Mouse (Mus musculus) adrenal gland, postnatal 25 days (tissue): ENCODE results near the gene Polr1a. TPM values are rescaled to one million over a fixed set of nuclear protein-coding genes. Genes with fewer than 3 reads are reported as not detected.

Experiments used
- DNase-seq: peaks from one replicate; pipeline ENCODE4 v3.0.0; 2021; ENCODE audit warnings: mixed read lengths
- total RNA-seq: library from RNA; stranded (reverse); gene quantifications from 2 replicates; pipeline ENCODE4 v1.2.3, GENCODE M21; 2021

Gene Polr1a
- total RNA-seq, 1 experiment from 2014 or later = 75.1 TPM

- no peak for DNase-seq
Measured at GRCm38 (mm10) chr6:71999917-72000512, 91.2 kb downstream of the Polr1a start.

- DNase-seq = no peak
Measured at GRCm38 (mm10) chr6:72001220-72001777, 92.4 kb downstream of the Polr1a start.

GRCm38 (mm10) chr6:72007411-72008212, 98.8 kb downstream of the Polr1a start:
- DNase-seq = no peak

GRCm38 (mm10) chr6:72008213-72008655, 99.4 kb downstream of the Polr1a start:
- no peak for DNase-seq

GRCm38 (mm10) chr6:72009454-72009853, 100.6 kb downstream of the Polr1a start:
- DNase-seq = no peak

- no peak for DNase-seq
Measured at GRCm38 (mm10) chr6:72014033-72014432, 105.2 kb downstream of the Polr1a start.

GRCm38 (mm10) chr6:72018052-72018451, 109.2 kb downstream of the Polr1a start:
- no peak for DNase-seq

- DNase-seq = no peak
Measured at GRCm38 (mm10) chr6:72025497-72025896, 116.6 kb downstream of the Polr1a start.

GRCm38 (mm10) chr6:72028079-72028478, 119.2 kb downstream of the Polr1a start:
- no peak for DNase-seq

GRCm38 (mm10) chr6:72029674-72030073, 120.8 kb downstream of the Polr1a start:
- no peak for DNase-seq

Other genes starting within 250 kb of the Polr1a start
- 5.6 and 7.6 TPM in 2 replicates for gene Reep1, start 201.5 kb upstream of the Polr1a start, total RNA-seq
- 34.6 and 40.6 TPM in 2 replicates for gene Mrpl35, start 82.1 kb upstream of the Polr1a start, total RNA-seq
- 307 and 331 TPM in 2 replicates for gene Immt, start 77.7 kb upstream of the Polr1a start, total RNA-seq
- gene Ptcd3, start 303 bp upstream of the Polr1a start, total RNA-seq = 107 and 108 TPM in 2 replicates
- gene St3gal5, start 188.5 kb downstream of the Polr1a start, total RNA-seq = 93.4 and 102 TPM in 2 replicates